Mouse (Mus musculus) hindbrain, embryonic 11.5 days (tissue): Measurements from ENCODE around the gene Prmt1. TPM values are rescaled to one million over a fixed set of nuclear protein-coding genes. Genes with fewer than 3 reads are reported as not detected.
"Not testable (repeated sequence)": the region's sequence is repeated elsewhere in the genome, so short reads cannot be mapped to it uniquely, and the experiment has no call there.

Source experiments
- ATAC-seq: fragments of 200-750 bp; cut with Nextera tagmentation; 2 replicates; pipeline ENCODE4 v1.8.0; 2017; ENCODE audit warnings: mild to moderate bottlenecking, moderate TSS enrichment, moderate library complexity; ENCODE audit not compliant: low FRiP score
- DNase-seq: peaks from one replicate; pipeline ENCODE4 v3.0.0-alpha.2; 2015; ENCODE audit warnings: low spot score
- H3K27ac ChIP-seq: fragments of 300-500 bp; sonication (generic); 2 replicates; pipeline ENCODE4 v1.5.1; 2014; ENCODE audit warnings: mild to moderate bottlenecking, low read depth, low read length
- H3K27me3 ChIP-seq: fragments of 300-500 bp; sonication (generic); 2 replicates; pipeline ENCODE4 v1.6.1; 2014; ENCODE audit warnings: mild to moderate bottlenecking, low read length, moderate library complexity, mixed read lengths; ENCODE audit not compliant: control insufficient read depth, insufficient read depth
- H3K36me3 ChIP-seq: fragments of 300-500 bp; sonication (generic); 2 replicates; pipeline ENCODE4 v1.6.1; 2014; ENCODE audit warnings: mild to moderate bottlenecking, low read length, moderate library complexity, mixed read lengths; ENCODE audit not compliant: control insufficient read depth, insufficient read depth
- H3K4me1 ChIP-seq: fragments of 300-500 bp; sonication (generic); replicated peaks from 2 replicates; pipeline ENCODE4 v1.6.1; 2014; ENCODE audit warnings: low read length, mixed read lengths; ENCODE audit not compliant: control insufficient read depth, insufficient read depth
- H3K4me2 ChIP-seq: fragments of 300-500 bp; sonication (generic); replicated peaks from 2 replicates; pipeline ENCODE4 v1.6.1; 2014; ENCODE audit warnings: mild to moderate bottlenecking, low read depth, low read length
- H3K4me3 ChIP-seq: fragments of 300-500 bp; sonication (generic); 2 replicates; pipeline ENCODE4 v1.5.1; 2014; ENCODE audit warnings: low read depth, low read length
- H3K9ac ChIP-seq: fragments of 300-500 bp; sonication (generic); 2 replicates; pipeline ENCODE4 v1.6.1; 2014; ENCODE audit warnings: low read depth, low read length
- H3K9me3 ChIP-seq: fragments of 300-500 bp; sonication (generic); 2 replicates; pipeline ENCODE4 v1.6.1; 2016; ENCODE audit warnings: low read length; ENCODE audit not compliant: control insufficient read depth
- WGBS: fragments of 180-500 bp; shearing (Covaris S2); extraction: QIAGEN DNeasy Blood & Tissue Kit; methylation state at CpG from one replicate; pipeline ENCODE4 v1.1.7; 2014; 5-methylcytosine and 5-hydroxymethylcytosine counted together
- polyA plus RNA-seq: library from polyadenylated mRNA; unstranded; fragments of >200 nt; fragmentation: Nextera tagmentation; extraction: Ambion mirVana; gene quantifications from 2 replicates; pipeline ENCODE4 v1.2.1, GENCODE M21; 2014

The Prmt1 gene
- polyA plus RNA-seq, 1 experiment from 2014 or later, result 249 TPM

- Histone ChIP-seq H3K9ac (no peak overlapping the region), H3K36me3 (peaks cover 13% of the 10 kb centered on the region; the same call in 1 of the 2 replicates), H3K4me2 (no peak overlapping the region), H3K9me3 (no peaks in the 10 kb centered on the region), H3K27ac (no peak overlapping the region), H3K4me3 (no peak overlapping the region), H3K4me1 (no peaks in the 10 kb centered on the region), H3K27me3 (no peaks in the 10 kb centered on the region)
- ATAC-seq (no peak), DNase-seq (no peak)
- 85% methylated on average over 8 of the region's 8 CpGs for WGBS
Observed at GRCm38 (mm10) chr7:45025601-45026220, 39.3 kb upstream of the Prmt1 start.

- Histone ChIP-seq H3K4me3 (no peak overlapping the region; the same call in 1 of the 2 replicates), H3K4me2 (no peak overlapping the region), H3K4me1 (no peaks in the 10 kb centered on the region), H3K36me3 (peaks cover 9% of the 10 kb centered on the region; the same call in 1 of the 2 replicates), H3K27me3 (no peaks in the 10 kb centered on the region), H3K9me3 (no peaks in the 10 kb centered on the region), H3K9ac (no peak overlapping the region), H3K27ac (no peak overlapping the region)
- WGBS, result 91% methylated on average over 15 of the region's 15 CpGs
- no peak for ATAC-seq
- DNase-seq, result no peak
Observed at GRCm38 (mm10) chr7:45024281-45025248, 38.2 kb upstream of the Prmt1 start.

GRCm38 (mm10) chr7:45023711-45024110 is 37.3 kb upstream of the Prmt1 start:
- not testable (repeated sequence) for H3K36me3 ChIP-seq, H3K9me3 ChIP-seq, H3K27ac ChIP-seq, H3K27me3 ChIP-seq, ATAC-seq, DNase-seq, H3K4me3 ChIP-seq, H3K4me1 ChIP-seq, H3K4me2 ChIP-seq, H3K9ac ChIP-seq
- 73% methylated on average over 5 of the region's 5 CpGs for WGBS

GRCm38 (mm10) chr7:45020225-45020624 is 33.9 kb upstream of the Prmt1 start:
- H3K27me3 ChIP-seq, result no peaks in the 10 kb centered on the region; the same call in 1 of the 2 replicates
- no peaks in the 10 kb centered on the region for H3K9me3 ChIP-seq
- H3K4me3 ChIP-seq, result no peak overlapping the region
- H3K4me1 ChIP-seq, result no peaks in the 10 kb centered on the region; the same call in 1 of the 2 replicates
- no peaks in the 10 kb centered on the region for H3K36me3 ChIP-seq
- WGBS, result 74% methylated on average over 9 of the region's 9 CpGs
- H3K9ac ChIP-seq, result no peak overlapping the region
- H3K27ac ChIP-seq, result no peak overlapping the region
- ATAC-seq (no peak), DNase-seq (no peak)
- no peak overlapping the region for H3K4me2 ChIP-seq

- Histone ChIP-seq H3K9me3 (no peaks in the 10 kb centered on the region), H3K36me3 (no peaks in the 10 kb centered on the region), H3K27me3 (no peaks in the 10 kb centered on the region; the same call in 1 of the 2 replicates), H3K4me2 (0 out of 2 replicates have a peak overlapping the region, but pooled peaks have one; percentile 3), H3K27ac (no peak overlapping the region), H3K9ac (no peak overlapping the region), H3K4me1 (no peaks in the 10 kb centered on the region; the same call in 1 of the 2 replicates), H3K4me3 (no peak overlapping the region)
- DNase-seq, result no peak
- no peak for ATAC-seq
- 33% methylated on average over 8 of the region's 8 CpGs for WGBS
Observed at GRCm38 (mm10) chr7:45019031-45019571, 32.7 kb upstream of the Prmt1 start.

GRCm38 (mm10) chr7:45017242-45018061 is 31.1 kb upstream of the Prmt1 start, which contains the start of gene Rras:
Gene Rras (plus strand): TSS chr7:45017961.
- peak within 1 kb of the TSS; percentile 61 for H3K27ac ChIP-seq
- peak within 1 kb of the TSS; percentile 53 for H3K9ac ChIP-seq
- peaks cover 2% of the 10 kb centered on the region; the same call in 1 of the 2 replicates for H3K36me3 ChIP-seq
- WGBS, result 0% methylated on average over 36 of the region's 36 CpGs
- H3K4me3 ChIP-seq, result peak within 1 kb of the TSS; percentile 94
- H3K9me3 ChIP-seq, result no peaks in the 10 kb centered on the region
- no peaks in the 10 kb centered on the region; the same call in 1 of the 2 replicates for H3K4me1 ChIP-seq
- DNase-seq (peak; percentile 86), ATAC-seq (peak; percentile 89)
- H3K4me2 ChIP-seq, result peak within 1 kb of the TSS; percentile 80
- H3K27me3 ChIP-seq, result no peaks in the 10 kb centered on the region; the same call in 1 of the 2 replicates

GRCm38 (mm10) chr7:45016761-45017160 is 30.4 kb upstream of the Prmt1 start:
- no peaks in the 10 kb centered on the region for H3K9me3 ChIP-seq
- ATAC-seq, result 0 out of 2 replicates have a peak, but pooled peaks have one; percentile 0

More at GRCm38 (mm10) chr7:45016761-45017160, 30.4 kb upstream of the Prmt1 start:
- Histone ChIP-seq H3K4me3 (peak overlapping the region; percentile 94), H3K27me3 (no peaks in the 10 kb centered on the region; the same call in 1 of the 2 replicates), H3K36me3 (peaks cover 5% of the 10 kb centered on the region; the same call in 1 of the 2 replicates), H3K4me1 (no peaks in the 10 kb centered on the region; the same call in 1 of the 2 replicates), H3K4me2 (peak overlapping the region; percentile 80), H3K27ac (peak overlapping the region; percentile 61), H3K9ac (peak overlapping the region; percentile 32; the same call in 1 of the 2 replicates)
- WGBS, result 2% methylated on average over 4 of the region's 4 CpGs
- DNase-seq, result no peak
